Mouse (Mus musculus) MN1 (cell line): ENCODE data around the gene Agr3.

ENCODE experiments used
- DNase-seq: peaks from one replicate; pipeline ENCODE4 v3.0.0-alpha.2; 2016; ENCODE audit warnings: low spot score

Gene Agr3

GRCm38 (mm10) chr12:35925402-35925801 is at the start of gene Agr3:
Gene Agr3, plus strand, starts transcription at chr12:35925620.
- no peak for DNase-seq

DNA sequence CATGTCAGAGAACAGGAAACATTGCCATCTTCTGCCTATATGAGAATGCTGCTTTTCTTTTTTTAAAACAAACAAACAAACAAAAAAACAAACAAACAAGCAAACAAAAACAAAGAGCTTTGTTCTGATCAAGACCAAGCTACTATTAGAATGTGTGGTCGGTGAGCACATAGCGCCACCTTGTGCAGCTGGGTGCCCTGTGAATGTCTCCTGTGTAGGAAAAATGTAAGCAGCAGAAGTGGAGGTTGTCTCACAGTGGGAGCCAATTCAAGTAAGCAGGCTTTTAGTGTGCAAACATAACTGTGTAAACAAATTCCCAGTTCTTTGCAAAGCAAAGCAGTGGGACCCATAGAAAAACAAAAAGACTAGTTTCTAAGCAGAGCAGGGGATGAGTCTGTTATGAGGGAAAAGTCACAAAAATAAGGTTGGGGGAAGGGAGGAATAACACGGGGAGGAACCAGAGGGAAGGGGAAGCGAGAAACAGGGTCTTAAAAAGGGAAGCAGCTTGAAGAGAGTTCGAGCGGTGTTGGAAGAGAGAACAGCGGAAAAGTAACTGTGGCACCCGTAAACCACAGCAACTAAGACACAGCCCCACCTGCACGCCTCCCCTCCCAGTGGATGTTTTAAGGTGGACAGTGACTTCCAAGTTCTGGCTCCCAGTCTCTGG is 40.4 kb upstream of the Agr3 start:
- DNase-seq: no peak

- DNase-seq: no peak
These were observed 36.0 kb upstream of the Agr3 start for GRCm38 (mm10) chr12:35889383-35889782.

- DNase-seq: no peak
These were observed 34.7 kb upstream of the Agr3 start for GRCm38 (mm10) chr12:35890756-35891155.

DNA sequence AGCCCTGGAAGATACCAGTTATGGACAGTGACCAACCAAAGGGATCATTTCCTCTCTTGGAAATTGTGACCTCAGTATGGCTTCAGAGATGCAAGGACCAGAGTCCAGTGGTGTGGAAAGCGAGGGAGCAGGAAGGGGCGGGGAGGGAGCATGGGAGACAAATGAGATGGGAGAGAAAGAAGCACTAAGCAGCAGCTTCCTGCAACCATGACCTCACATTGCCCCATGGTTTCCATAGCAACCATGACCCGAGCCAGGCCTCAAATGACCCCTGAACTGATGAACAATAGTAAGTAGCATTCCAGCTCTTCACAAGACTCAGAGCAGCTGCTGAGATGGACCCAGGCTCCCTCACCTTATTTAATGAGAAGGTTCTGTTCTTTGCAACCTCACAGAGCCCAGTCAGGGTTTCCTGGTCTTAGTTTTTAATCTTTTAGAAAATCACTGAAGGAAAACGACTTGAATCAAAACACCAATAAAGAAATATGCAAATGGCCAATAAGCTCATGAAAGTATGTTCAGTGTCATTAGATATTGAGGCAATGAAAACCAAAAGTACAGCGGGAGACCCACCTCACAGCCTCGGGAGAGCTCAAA is 31.0 kb upstream of the Agr3 start:
- DNase-seq: no peak

DNA sequence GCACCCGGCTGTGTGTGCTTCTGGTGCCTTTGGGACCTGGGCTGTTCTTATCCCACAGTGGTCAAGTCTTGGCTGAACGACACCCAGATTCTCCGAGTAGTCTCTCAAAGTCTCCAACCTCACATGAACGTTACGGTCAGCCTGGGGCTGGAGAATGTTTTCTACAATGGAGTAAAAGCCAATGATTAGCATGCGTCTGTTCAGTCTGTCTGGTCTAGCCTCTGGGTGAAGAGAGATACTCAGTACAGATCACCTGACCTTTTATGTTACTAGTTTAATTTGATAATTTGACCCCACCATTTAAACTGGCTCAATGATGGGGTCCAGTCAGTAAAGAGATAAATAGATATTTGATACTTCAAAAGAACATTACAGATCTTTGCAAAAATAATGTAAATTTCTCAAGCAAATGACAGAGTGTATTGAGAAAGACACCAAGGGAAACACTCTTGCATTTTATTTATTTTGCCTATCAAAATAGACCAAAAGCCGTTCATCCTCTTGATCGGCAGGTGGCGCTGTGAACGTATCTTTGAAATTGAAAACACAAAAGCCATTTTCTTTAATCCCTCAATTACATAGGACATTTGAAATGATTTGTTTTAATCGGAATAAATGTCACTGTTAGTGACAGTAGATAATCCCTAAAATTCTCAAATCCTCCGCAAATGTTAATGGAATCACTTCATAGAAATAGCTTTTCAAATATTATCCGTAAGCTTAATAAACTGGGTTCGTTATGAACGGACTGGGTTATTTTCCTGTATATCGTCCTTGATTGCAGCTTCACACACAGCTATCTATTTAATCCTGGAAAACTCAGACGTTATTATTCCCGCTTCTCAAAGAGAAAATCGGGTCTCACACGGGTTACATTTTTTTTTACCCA is 29.3 kb upstream of the Agr3 start:
- DNase-seq: peak; percentile 77

- no peak for DNase-seq
These were observed 28.6 kb upstream of the Agr3 start for GRCm38 (mm10) chr12:35896764-35897282.

- no peak for DNase-seq
These were observed 14.8 kb upstream of the Agr3 start for GRCm38 (mm10) chr12:35910632-35911031.

GRCm38 (mm10) chr12:35915813-35916212 is 9.6 kb upstream of the Agr3 start:
- no peak for DNase-seq

- no peak for DNase-seq
These were observed 9.0 kb upstream of the Agr3 start for GRCm38 (mm10) chr12:35916467-35916866.

GRCm38 (mm10) chr12:35918031-35918430 is 7.4 kb upstream of the Agr3 start:
- DNase-seq: no peak

DNA sequence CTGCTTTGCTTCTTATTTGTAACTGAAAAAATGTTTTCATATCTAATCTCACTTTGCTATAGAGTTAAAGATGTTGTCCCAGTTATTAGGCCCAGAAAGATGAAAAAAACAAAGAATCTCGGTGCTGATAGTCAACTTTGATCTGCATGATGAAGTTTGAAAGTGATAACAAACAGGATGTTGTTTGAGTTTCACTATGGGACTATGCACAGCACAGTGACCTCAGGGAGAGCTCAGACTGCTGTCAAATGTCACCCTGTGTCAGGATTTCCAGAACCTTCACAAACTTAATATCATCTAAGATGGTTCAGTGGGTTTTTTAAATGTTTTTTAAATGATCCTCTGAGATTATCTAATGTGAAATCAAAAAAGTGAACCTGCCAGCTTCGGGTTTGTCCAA is 2.4 kb downstream of the Agr3 start:
- DNase-seq: no peak

GRCm38 (mm10) chr12:35932816-35933215 is 7.4 kb downstream of the Agr3 start:
- DNase-seq: no peak

DNA sequence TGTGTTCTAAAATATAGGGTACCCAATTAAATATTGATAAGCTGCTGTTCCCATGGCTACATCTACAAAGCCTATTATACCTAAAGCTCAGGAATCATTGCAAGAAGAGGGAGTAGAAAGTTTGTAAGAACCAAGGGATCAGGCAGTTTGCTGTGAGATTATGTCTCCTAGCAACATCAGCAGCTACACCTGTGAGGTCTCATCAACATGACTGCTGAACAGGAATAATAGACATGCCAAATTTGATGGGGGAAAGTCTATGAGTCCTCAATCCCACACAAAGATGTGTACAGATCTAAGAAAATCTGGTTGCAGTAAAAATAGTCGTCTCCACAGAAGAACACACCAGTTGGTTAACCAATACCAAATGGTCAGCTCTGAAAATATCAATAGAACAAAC is 26.3 kb downstream of the Agr3 start:
- no peak for DNase-seq

GRCm38 (mm10) chr12:35957235-35957634 is 31.8 kb downstream of the Agr3 start:
- no peak for DNase-seq

GRCm38 (mm10) chr12:35966098-35966767 is 40.8 kb downstream of the Agr3 start:
- DNase-seq: no peak

- no peak for DNase-seq
These were observed 41.3 kb downstream of the Agr3 start for GRCm38 (mm10) chr12:35966768-35967141.

GRCm38 (mm10) chr12:35975898-35976297 is 50.5 kb downstream of the Agr3 start:
- DNase-seq: no peak

DNA sequence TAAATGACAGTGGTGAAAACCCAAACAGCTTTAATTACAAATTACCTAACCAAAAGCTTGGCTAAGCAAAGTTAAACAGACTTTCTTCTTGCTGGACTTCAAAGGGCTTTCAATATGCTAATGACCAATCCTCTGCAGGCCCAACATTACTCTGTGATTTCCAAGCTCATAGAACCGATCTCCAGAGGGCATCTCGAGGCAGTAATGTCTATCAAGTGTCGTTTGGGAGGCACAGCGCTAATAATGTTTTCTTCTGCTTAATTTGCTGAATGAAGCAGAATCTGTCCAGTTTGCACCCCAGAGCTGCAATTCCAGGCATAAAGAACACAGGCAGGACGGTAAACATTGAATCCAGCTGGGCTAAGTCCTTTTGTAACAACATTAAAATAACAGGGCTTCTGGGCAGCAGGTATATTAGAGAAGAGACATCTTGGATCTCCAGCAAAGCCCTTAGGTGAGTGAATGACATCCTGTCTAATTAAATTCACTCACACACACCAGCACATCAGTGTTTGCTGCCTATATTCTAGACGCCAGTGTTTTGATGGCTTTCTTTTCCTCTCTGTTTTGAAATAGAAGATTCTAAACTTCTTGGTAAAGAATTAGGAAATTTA is 52.3 kb downstream of the Agr3 start:
- DNase-seq: no peak

DNA sequence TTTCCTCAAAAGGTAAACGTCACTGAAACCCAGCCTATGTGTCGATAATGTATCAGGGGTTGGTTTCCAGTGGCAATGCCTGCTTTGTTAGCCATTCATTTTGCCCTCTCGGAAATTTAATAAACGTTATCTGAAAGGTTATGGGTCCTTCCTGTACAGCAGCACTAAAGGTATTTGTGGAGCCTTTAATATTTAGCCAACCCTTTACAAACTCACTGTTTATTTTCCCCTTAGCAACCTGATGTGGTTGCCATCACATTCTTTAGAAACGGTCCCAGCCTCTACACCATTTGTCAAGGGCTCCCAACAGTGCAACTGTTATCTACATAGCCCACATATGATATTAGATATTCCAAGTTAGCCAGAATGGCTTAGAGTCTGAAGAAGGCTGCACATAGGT is 54.2 kb downstream of the Agr3 start:
- DNase-seq: no peak

- DNase-seq: peak; percentile 75
These were observed 56.4 kb downstream of the Agr3 start for GRCm38 (mm10) chr12:35981732-35982360.
